Mouse (Mus musculus) limb, embryonic 13.5 days (tissue): Measurements from ENCODE around the gene Gm15128. TPM values are rescaled to one million over a fixed set of nuclear protein-coding genes. Genes with fewer than 3 reads are reported as not detected.
"Not testable (repeated sequence)": the region's sequence is repeated elsewhere in the genome, so short reads cannot be mapped to it uniquely, and the experiment has no call there.

Source experiments
- ATAC-seq: fragments of 200-750 bp; cut with Nextera tagmentation; 2 replicates; pipeline ENCODE4 v1.8.0; 2017; ENCODE audit warnings: low read depth, moderate number of reproducible peaks, moderate TSS enrichment; ENCODE audit not compliant: low FRiP score
- H3K27ac ChIP-seq: fragments of 300-500 bp; sonication (generic); 2 replicates; pipeline ENCODE4 v1.5.1; 2015; ENCODE audit warnings: inconsistent platforms, mild to moderate bottlenecking, moderate library complexity
- H3K27me3 ChIP-seq: fragments of 300-500 bp; sonication (generic); 2 replicates; pipeline ENCODE4 v1.6.1; 2015; ENCODE audit warnings: mild to moderate bottlenecking, inconsistent platforms
- H3K36me3 ChIP-seq: fragments of 300-500 bp; sonication (generic); 2 replicates; pipeline ENCODE4 v1.6.1; 2015; ENCODE audit warnings: inconsistent platforms, mild to moderate bottlenecking, moderate library complexity
- H3K4me1 ChIP-seq: fragments of 300-500 bp; sonication (generic); 2 replicates; pipeline ENCODE4 v1.6.1; 2015; ENCODE audit warnings: inconsistent platforms
- H3K4me2 ChIP-seq: fragments of 300-500 bp; sonication (generic); replicated peaks from 2 replicates; pipeline ENCODE4 v1.6.1; 2015; ENCODE audit warnings: inconsistent platforms, mild to moderate bottlenecking, moderate library complexity
- H3K4me3 ChIP-seq: fragments of 300-500 bp; sonication (generic); 2 replicates; pipeline ENCODE4 v1.5.1; 2015; ENCODE audit warnings: moderate library complexity, mild to moderate bottlenecking, inconsistent platforms
- H3K9ac ChIP-seq: fragments of 300-500 bp; sonication (generic); 2 replicates; pipeline ENCODE4 v1.6.1; 2015; ENCODE audit warnings: mild to moderate bottlenecking, inconsistent platforms
- H3K9me3 ChIP-seq: fragments of 300-500 bp; sonication (generic); 2 replicates; pipeline ENCODE4 v1.6.1; 2016; ENCODE audit warnings: inconsistent platforms
- WGBS: fragments of 180-500 bp; shearing (Covaris S2); methylation state at CpG from one replicate; pipeline ENCODE4 v1.1.7; 2015; 5-methylcytosine and 5-hydroxymethylcytosine counted together
- polyA plus RNA-seq: library from polyadenylated mRNA; unstranded; fragments of >200 nt; fragmentation: Nextera tagmentation; extraction: Ambion mirVana; gene quantifications from 2 replicates; pipeline ENCODE4 v1.2.1, GENCODE M21; 2015

The Gm15128 gene
- polyA plus RNA-seq: not detected in 2 replicates

DNA sequence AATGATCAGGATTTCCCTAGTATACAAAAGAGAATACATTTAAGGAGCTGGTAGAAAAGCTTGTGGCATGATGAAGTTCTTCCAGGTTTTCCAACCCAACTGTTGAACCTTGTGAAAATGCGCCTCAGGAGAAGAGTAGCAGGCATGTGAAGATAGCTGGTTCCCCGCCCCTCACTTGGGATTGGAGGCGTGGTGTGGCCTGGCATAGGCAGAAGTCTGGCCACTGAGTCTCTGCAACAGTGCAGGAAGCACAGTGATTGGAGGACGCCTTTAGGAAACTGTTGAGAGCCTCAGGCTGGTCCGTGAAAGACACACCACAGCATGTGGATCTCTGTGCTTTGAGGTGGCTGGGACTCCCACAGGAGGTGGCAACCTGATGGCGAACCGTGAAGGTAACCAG lies at the start of gene Gm15128:
Gene Gm15128 (plus strand): TSS at position 301 of the 400 bp plus-strand sequence.
- not testable (repeated sequence) for H3K4me1 ChIP-seq, H3K27me3 ChIP-seq, H3K4me2 ChIP-seq, ATAC-seq, H3K9ac ChIP-seq, H3K36me3 ChIP-seq, H3K4me3 ChIP-seq, H3K9me3 ChIP-seq, H3K27ac ChIP-seq
- WGBS: 75% methylated on average over 7 of the region's 7 CpGs

Other genes with a start within 250 kb of the Gm15128 start
- gene Lrch2, start 211.9 kb upstream of the Gm15128 start, polyA plus RNA-seq: 7.8 and 8.3 TPM in 2 replicates
- not detected in 2 replicates for gene Gm15080, start 227.0 kb downstream of the Gm15128 start, polyA plus RNA-seq